Mouse (Mus musculus) brain, embryonic 14.5 days (tissue): ENCODE measurements at regions not wholly inside any gene's neighbourhood (a gene's known extent, or its start where the extent isn't known, plus 50 kb on each side); places are given as distances from the start of the nearest gene placed in this dataset.

Experiments
- CTCF ChIP-seq: fragments of 200-500 bp; IDR thresholded peaks from 2 replicates; pipeline ENCODE4 v1.5.1; 2012; ENCODE audit warnings: inconsistent platforms, mild to moderate bottlenecking, moderate library complexity, borderline replicate concordance; ENCODE audit not compliant: insufficient read depth, insufficient read length; ENCODE audit errors: extremely low read depth
- POLR2A ChIP-seq: fragments of 200-500 bp; IDR thresholded peaks from 2 replicates; pipeline ENCODE4 v1.6.1; 2012; ENCODE audit warnings: mild to moderate bottlenecking, inconsistent platforms, borderline replicate concordance; ENCODE audit not compliant: poor library complexity, insufficient read depth, insufficient read length, severe bottlenecking; ENCODE audit errors: extremely low read depth

- TF ChIP-seq POLR2A (no peak), CTCF (peak; percentile 54; the same call in 1 of the 2 replicates)
Observed at GRCm38 (mm10) chr17:51971444-51971843, 138.4 kb upstream of the Satb1 start.
